In the genomic region with DNA sequence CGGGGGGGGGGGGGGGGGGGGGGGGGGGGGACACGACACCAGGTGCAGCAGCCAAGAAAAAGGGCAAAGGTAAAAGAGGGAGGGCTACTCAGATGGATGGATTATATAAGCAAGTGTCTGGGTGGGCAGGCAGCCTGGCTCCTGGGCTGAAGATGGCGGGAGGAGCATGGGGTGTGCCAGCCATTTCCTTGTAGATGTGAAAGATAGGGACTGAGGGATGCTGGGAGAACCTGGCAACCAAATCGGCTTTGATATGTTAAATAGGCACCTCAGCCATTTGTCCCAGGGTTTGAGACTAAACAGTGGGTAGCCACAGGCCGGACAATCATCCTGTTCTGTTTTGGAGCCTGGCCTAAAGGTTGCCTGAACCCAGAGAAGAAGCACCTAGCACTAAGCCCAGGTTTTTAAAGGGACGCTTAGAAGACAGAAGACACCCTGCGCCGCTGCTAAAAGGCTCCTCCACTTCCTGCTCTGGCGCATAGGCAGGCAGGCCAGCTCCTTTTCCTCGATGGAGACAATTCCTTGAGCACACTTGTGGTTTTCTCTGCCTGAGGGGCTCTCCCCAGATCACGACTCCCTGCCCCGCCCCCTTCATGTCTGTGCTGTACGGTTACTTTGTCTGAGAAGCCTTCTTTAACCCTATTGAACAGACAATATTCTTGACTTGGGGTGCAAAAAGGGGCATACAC, we compare ENCODE assay signal across 9 mouse cellular contexts. TPM values are rescaled to one million over a fixed set of nuclear protein-coding genes. Genes with fewer than 3 reads are reported as not detected.
A peak's percentile ranks its signal among the peaks of the same experiment; 100 is the strongest.
DNase-seq lines count a peak whose midpoint lies in the region; ATAC-seq and TF ChIP-seq lines count a peak whose summit lies in the region.
"Had no signal": no experiment of that assay in that cellular context is flagged by ENCODE, and none has a peak within 500 bp of the region (broad histone marks: within the 10 kb centered on the region; RNA-seq: fewer than 3 reads in every experiment).

No protein-coding gene starts in this region.

- H3K27ac ChIP-seq in thymus, adult 2 months (ENCODE audit: control insufficient read depth, insufficient read depth, low read length) = no peak overlapping the region
- H3K27ac ChIP-seq in limb, embryonic 14.5 days (replicated peaks; ENCODE audit: low read depth, low read length) = no peak overlapping the region

- ATAC-seq in limb, embryonic 14.5 days (ENCODE audit: low FRiP score, low read depth) = no peak

- H3K36me3 ChIP-seq in thymus, adult 2 months (ENCODE audit: control insufficient read depth, insufficient read depth, low read length) = no peaks in the 10 kb centered on the region
- H3K36me3 ChIP-seq in limb, embryonic 14.5 days (ENCODE audit: control insufficient read depth, insufficient read depth, low read length) = no peaks in the 10 kb centered on the region

- no peak overlapping the region for H3K4me2 ChIP-seq in limb, embryonic 14.5 days (replicated peaks; ENCODE audit: low read depth, low read length, severe bottlenecking)

- H3K9ac ChIP-seq in limb, embryonic 14.5 days (ENCODE audit: low read depth, low read length, severe bottlenecking) = peak overlapping the region; percentile 21; the same call in 1 of the 2 replicates

- peaks cover 2% of the 10 kb centered on the region for H3K4me1 ChIP-seq in thymus, adult 2 months (replicated peaks; ENCODE audit: control insufficient read depth, insufficient read depth, low read length)
- 0 out of 2 replicates have a peak, but pooled peaks cover 3% of the 10 kb centered on the region for H3K4me1 ChIP-seq in limb, embryonic 14.5 days (ENCODE audit: control insufficient read depth, insufficient read depth, low read length)

- TF ChIP-seq POLR2A in thymus, adult 2 months (IDR thresholded peaks at IDR 0.05; ENCODE audit: control insufficient read depth, extremely low read depth, insufficient read depth, low read length, poor library complexity) = no peak
- no peak for TF ChIP-seq POLR2A in limb, embryonic 14.5 days (IDR thresholded peaks at IDR 0.05; ENCODE audit: borderline replicate concordance, extremely low read depth, insufficient read depth, insufficient read length)

- H3K27me3 ChIP-seq in thymus, adult 2 months (ENCODE audit: control insufficient read depth, insufficient read depth, low read length) = no peaks in the 10 kb centered on the region
- no peaks in the 10 kb centered on the region for H3K27me3 ChIP-seq in limb, embryonic 14.5 days (ENCODE audit: control insufficient read depth, insufficient read depth, low read length)

- peak; percentile 20 for DNase-seq in cerebellum, adult 11-12 months
- no peak for DNase-seq in cerebellum, adult 8-10 months
- DNase-seq in thymus, postnatal 0 days (ENCODE audit: low spot score) = peak; percentile 7
- DNase-seq in thymus, adult 2 months = no peak
- no peak for DNase-seq in limb, embryonic 14.5 days (ENCODE audit: low spot score)
- no peak for DNase-seq in Muller cell, postnatal 12 days (ENCODE audit: inconsistent ontology term)
- DNase-seq in adrenal gland, postnatal 10 days = no peak
- no peak for DNase-seq in urinary bladder, adult 18-20 months (ENCODE audit: low spot score in 2 of 2)
- DNase-seq: heart, postnatal 14 days had no signal

- TF ChIP-seq CTCF in thymus, adult 2 months (IDR thresholded peaks at IDR 0.05; ENCODE audit: borderline replicate concordance, control insufficient read depth, extremely low read depth, insufficient read depth, low read length, poor library complexity) = no peak

- WGBS in thymus, adult 2 months = 12% methylated on average over 11 of the region's 13 CpGs
- 5% methylated on average over 12 of the region's 13 CpGs for WGBS in limb, embryonic 14.5 days

- no peaks in the 10 kb centered on the region for H3K9me3 ChIP-seq in limb, embryonic 14.5 days (ENCODE audit: control insufficient read depth, low read length)

- no peak overlapping the region for H3K4me3 ChIP-seq in thymus, adult 2 months (ENCODE audit: control insufficient read depth, insufficient read depth, low read length)
- no peak overlapping the region for H3K4me3 ChIP-seq in limb, embryonic 14.5 days (replicated peaks; ENCODE audit: low read length)

RNA-seq across cellular contexts. Expression of a gene that starts 4.6 kb away (rescaled TPM):
- polyA plus RNA-seq in thymus, postnatal 0 days (2015; fragmentation: Nextera tagmentation; extraction: Ambion mirVana) = 15.6 and 16.8 TPM in 2 replicates
- 5.8 and 6.0 TPM in 2 replicates for polyA plus RNA-seq in thymus, adult 2 months (2012; rRNA removed)
- 10.2 and 12.8 TPM in 2 replicates for polyA plus RNA-seq in limb, embryonic 14.5 days (2012; rRNA removed)
- polyA plus RNA-seq in limb, embryonic 14.5 days (2014; fragmentation: Nextera tagmentation; extraction: Ambion mirVana) = 15.8 and 21.2 TPM in 2 replicates
- total RNA-seq in adrenal gland, postnatal 10 days (2021) = 10 to 100 TPM; 11.7 to 17.2 TPM

RNA-seq across cellular contexts. Expression of a gene that starts 11.1 kb away (rescaled TPM):
- 0.89 and 1.2 TPM in 2 replicates for polyA plus RNA-seq in thymus, postnatal 0 days (2015; fragmentation: Nextera tagmentation; extraction: Ambion mirVana)
- polyA plus RNA-seq in thymus, adult 2 months (2012; rRNA removed) = 0.71 and 1.3 TPM in 2 replicates
- 1.8 and 2.5 TPM in 2 replicates for polyA plus RNA-seq in limb, embryonic 14.5 days (2012; rRNA removed)
- 1.7 and 2.0 TPM in 2 replicates for polyA plus RNA-seq in limb, embryonic 14.5 days (2014; fragmentation: Nextera tagmentation; extraction: Ambion mirVana)
- 1 to 10 TPM; 4.2 to 4.5 TPM for total RNA-seq in adrenal gland, postnatal 10 days (2021)

Comparison
In these comparisons a context has a peak if more than half of its experiments do, and no peak if none do; other contexts are left out.
1. DNase-seq: peak in cerebellum, adult 11-12 months (single experiment) and thymus, postnatal 0 days (single experiment); none in cerebellum, adult 8-10 months (single experiment), thymus, adult 2 months (single experiment), limb, embryonic 14.5 days (single experiment), Muller cell, postnatal 12 days (single experiment), adrenal gland, postnatal 10 days (single experiment) and urinary bladder, adult 18-20 months (0 of 2).